Mouse (Mus musculus) WW6 (cell line): ENCODE measurements around the gene Ubtf.

ENCODE experiments used
- DNase-seq: peaks from one replicate; pipeline ENCODE4 v3.0.0-alpha.2; 2013; ENCODE audit warnings: low read depth, low spot score

Gene Ubtf

GRCm38 (mm10) chr11:102347683-102348082, 28.1 kb upstream of the Ubtf start:
- DNase-seq: no peak

GRCm38 (mm10) chr11:102346926-102347325, 27.4 kb upstream of the Ubtf start:
- DNase-seq: no peak

GRCm38 (mm10) chr11:102344458-102344857, 24.9 kb upstream of the Ubtf start:
- DNase-seq: no peak

GRCm38 (mm10) chr11:102342742-102343141, 23.2 kb upstream of the Ubtf start:
- no peak for DNase-seq

GRCm38 (mm10) chr11:102341101-102341500, 21.6 kb upstream of the Ubtf start:
- no peak for DNase-seq

GRCm38 (mm10) chr11:102339624-102340023, 20.1 kb upstream of the Ubtf start:
- no peak for DNase-seq

- DNase-seq: no peak
Observed at GRCm38 (mm10) chr11:102339195-102339594, 19.7 kb upstream of the Ubtf start.

- DNase-seq: no peak
Observed at GRCm38 (mm10) chr11:102338561-102338960, 19.0 kb upstream of the Ubtf start.

- DNase-seq: no peak
Observed at GRCm38 (mm10) chr11:102337921-102338320, 18.4 kb upstream of the Ubtf start.

- no peak for DNase-seq
Observed at GRCm38 (mm10) chr11:102336191-102336590, 16.6 kb upstream of the Ubtf start.

GRCm38 (mm10) chr11:102334973-102335700, 15.6 kb upstream of the Ubtf start:
- DNase-seq: no peak

GRCm38 (mm10) chr11:102334010-102334409, 14.5 kb upstream of the Ubtf start:
- no peak for DNase-seq

GRCm38 (mm10) chr11:102333061-102333460, 13.5 kb upstream of the Ubtf start:
- DNase-seq: no peak

GRCm38 (mm10) chr11:102331806-102332205, 12.3 kb upstream of the Ubtf start:
- no peak for DNase-seq

GRCm38 (mm10) chr11:102330039-102330438, 10.5 kb upstream of the Ubtf start:
- no peak for DNase-seq

GRCm38 (mm10) chr11:102329518-102329917, 10.0 kb upstream of the Ubtf start:
- no peak for DNase-seq

- no peak for DNase-seq
Observed at GRCm38 (mm10) chr11:102327839-102328238, 8.3 kb upstream of the Ubtf start.

- DNase-seq: no peak
Observed at GRCm38 (mm10) chr11:102327250-102327649, 7.7 kb upstream of the Ubtf start.

- DNase-seq: no peak
Observed at GRCm38 (mm10) chr11:102323516-102323915, 4.0 kb upstream of the Ubtf start.

- no peak for DNase-seq
Observed at GRCm38 (mm10) chr11:102321931-102322330, 2.4 kb upstream of the Ubtf start.

- no peak for DNase-seq
Observed at GRCm38 (mm10) chr11:102320686-102321005, 1.1 kb upstream of the Ubtf start.

GRCm38 (mm10) chr11:102319941-102320685, 571 bp upstream of the Ubtf start:
- no peak for DNase-seq
